Mouse (Mus musculus) A20 (cell line): ENCODE data around the gene Dtx3.

Source experiments
- DNase-seq: peaks from one replicate; pipeline ENCODE4 v3.0.0-alpha.2; 2011; ENCODE audit warnings: low read depth, low spot score

Dtx3 gene

GRCm38 (mm10) chr10:127187371-127188078 lies 8.0 kb downstream of the Dtx3 start:
- DNase-seq: no peak

DNA sequence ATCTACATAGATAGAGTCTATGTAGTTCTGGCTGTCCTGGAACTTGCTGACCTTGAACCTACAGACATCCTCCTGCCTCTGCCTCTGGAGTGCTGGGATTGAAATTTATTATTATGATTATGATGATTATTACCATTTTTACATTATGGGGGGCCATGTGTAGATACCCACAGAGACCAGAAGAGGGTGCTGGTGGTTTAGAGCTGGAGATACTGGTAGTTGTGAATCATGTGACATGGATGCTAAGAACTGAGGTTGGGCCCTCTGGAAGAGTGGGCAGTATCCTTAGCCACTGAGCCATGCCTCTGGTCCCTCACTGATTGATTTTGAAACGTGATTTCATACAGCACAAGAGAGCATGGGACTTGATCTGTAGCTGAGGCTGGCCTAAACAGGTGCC lies 9.1 kb downstream of the Dtx3 start:
- peak; percentile 55 for DNase-seq

DNA sequence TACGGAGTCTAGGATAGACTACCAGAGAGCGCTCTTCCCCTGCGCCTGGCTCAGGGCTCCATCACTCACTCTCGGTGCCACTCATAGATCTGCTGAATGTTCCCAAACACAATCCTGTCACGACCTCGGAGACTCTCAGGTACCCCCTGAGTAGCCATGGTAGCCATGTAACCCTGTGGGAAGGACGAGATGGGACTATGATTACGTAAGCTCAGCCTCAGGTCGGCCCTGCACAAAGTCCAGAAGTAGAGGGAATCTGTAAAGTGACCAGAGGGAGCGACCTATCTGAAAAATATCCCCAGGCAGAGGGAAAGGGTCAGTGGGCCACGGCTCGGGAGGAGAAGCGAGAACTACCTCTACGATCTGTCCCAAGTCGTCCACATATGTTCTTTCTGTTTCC lies 10.0 kb downstream of the Dtx3 start:
- DNase-seq: no peak

- no peak for DNase-seq
Observed at GRCm38 (mm10) chr10:127185101-127185500, 10.4 kb downstream of the Dtx3 start.

- DNase-seq: no peak
Observed at GRCm38 (mm10) chr10:127183759-127184158, 11.8 kb downstream of the Dtx3 start.

DNA sequence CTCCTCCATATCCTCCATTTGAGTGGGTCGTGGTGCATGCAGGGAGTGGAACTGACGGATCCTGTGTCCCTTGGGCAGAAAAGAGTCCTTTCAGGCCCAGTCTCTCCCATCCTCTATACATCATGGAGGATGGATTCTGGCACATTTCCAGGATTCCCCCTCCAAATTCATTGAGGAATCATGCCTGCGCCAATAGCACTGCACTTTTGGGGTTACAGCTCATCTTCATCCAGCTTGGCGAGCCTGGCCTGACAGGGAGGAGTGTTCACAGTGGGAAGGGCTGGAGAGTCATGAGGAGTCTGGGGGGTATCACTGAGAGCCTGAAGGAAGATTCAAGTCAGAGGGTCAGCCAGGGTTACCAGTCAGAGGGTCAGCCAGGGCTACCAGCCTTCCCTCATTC lies 12.9 kb downstream of the Dtx3 start:
- no peak for DNase-seq

GRCm38 (mm10) chr10:127181566-127181965 lies 14.0 kb downstream of the Dtx3 start:
- no peak for DNase-seq

GRCm38 (mm10) chr10:127180695-127181047 lies 14.9 kb downstream of the Dtx3 start:
- DNase-seq: no peak

DNA sequence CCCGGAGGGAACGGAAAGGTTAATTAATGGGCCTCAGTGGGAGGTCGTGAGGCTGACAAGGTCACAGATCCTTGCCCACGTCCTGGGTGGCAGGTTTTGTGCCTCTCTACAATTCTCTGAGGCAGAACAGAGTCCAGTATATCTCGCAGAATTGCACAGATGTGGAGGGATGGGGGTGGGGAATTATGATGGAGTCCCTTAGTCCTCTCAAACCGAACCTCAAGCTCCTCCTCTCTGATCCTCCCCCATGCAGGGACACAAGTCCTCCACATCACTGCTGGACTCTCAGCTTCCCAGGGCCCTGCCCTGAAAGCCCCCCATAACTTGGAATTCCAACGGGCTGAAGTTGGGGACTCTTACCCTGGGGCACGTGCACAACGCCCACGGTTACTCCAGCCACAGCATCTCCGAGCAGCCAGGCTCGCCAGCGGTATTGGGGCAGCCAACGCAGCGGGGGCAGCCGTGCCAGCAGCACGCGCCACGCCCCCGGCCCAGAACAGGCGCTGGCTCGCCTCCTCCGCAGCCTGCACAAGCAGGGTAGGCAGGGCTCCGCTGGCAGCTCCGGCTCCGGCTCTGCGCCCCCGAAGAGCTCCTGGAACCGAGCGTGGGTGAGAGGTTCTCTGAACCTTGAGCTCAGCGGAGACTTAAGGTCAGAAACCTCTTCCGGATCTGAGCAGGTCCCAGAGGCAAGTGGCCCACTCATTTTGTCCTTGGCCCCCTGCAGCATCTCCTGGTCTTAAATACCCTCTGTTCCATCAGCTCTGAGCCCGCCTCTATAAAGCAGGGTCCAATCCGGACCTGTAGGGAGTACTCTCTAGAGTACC lies 15.4 kb downstream of the Dtx3 start, which contains the start of gene Slc26a10:
TSS of gene Slc26a10 (minus strand) at position 775 of the 824 bp plus-strand sequence.
- DNase-seq: no peak

- no peak for DNase-seq
Observed at GRCm38 (mm10) chr10:127178286-127179027, 17.1 kb downstream of the Dtx3 start.

- DNase-seq: no peak
Observed at GRCm38 (mm10) chr10:127177719-127178118, 17.8 kb downstream of the Dtx3 start.

DNA sequence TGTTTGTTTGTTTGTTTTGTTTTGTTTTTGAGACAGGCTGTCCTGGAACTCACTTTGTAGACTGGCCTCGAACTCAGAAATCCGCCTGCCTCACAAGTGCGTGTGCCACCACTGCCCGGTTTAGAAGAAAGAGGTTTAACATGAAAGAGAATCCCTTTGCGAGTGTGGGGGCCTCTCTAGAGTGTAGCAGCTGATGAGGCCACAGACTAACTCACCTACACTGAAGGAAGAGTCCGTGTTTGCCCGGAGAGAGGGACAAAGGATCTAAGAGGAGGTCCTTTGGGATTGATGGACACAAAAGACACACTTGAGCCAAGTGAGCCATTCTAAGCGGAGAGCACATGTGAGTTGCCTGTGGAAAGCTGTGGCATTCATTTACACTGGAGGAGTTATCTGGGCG lies 18.3 kb downstream of the Dtx3 start:
- DNase-seq: no peak

DNA sequence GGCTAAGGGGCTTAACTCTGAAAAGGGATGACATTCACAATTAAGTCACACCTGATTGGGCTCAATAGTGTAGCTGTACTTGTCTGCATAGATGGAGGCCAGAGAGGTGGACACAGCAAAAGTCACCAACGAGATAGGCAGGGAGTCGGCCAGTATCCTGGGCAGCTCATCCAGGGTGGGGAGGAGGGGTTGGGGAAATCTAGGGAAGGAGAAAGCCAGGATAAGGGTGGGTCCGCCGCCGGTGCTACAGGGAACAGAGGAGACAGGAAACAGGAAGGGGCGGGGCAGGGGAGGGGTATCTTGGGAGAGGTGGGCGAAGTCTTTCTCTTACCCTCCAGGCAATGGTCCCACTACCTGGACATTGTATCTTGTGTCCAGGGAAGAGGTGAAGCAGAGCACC lies 18.8 kb downstream of the Dtx3 start:
- no peak for DNase-seq

GRCm38 (mm10) chr10:127176228-127176627 lies 19.3 kb downstream of the Dtx3 start:
- no peak for DNase-seq

GRCm38 (mm10) chr10:127174170-127174569 lies 21.4 kb downstream of the Dtx3 start:
- DNase-seq: no peak

DNA sequence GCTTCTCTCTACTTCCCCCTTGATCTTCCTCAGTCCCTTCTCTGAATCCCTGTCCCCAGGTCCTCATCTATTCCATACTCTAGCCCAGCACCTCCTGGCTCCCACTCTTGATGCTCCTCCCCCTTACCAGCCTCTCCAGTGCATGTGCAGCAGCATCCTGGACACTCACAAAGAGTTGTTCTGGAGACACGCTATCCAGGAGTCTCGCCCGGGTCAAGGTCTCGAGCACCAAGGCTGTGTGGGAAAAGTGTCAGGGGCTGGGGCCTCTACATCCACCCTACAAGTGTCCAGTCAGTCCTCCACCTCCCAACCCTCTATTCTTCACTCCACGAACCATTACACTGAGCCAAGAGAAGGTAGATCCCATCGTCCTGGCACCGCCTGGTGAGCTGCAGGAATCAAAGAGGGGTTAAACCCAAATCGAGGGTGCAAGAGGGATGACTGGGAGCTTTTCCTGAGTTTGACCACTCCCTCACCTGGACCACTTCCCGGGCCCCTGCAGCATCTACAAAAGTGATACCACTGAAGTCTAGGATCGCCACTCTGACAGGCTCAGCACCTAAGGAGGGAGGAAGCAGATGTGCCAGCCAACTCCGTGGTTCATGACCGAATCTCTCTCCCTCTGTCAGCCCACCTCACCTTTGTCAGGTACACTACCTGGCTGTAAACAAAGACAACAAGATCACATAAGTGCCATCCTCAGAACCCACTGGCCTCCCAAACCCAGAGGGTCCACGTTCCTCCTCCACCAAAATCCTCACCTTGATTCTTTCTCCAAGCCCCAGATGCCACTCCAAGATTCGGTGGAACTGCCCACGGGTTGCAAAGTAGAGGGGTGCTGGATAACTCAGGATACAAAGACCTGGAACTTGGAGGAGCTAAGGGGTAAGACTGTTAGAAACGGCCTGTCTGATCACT lies 22.1 kb downstream of the Dtx3 start:
- no peak for DNase-seq

DNA sequence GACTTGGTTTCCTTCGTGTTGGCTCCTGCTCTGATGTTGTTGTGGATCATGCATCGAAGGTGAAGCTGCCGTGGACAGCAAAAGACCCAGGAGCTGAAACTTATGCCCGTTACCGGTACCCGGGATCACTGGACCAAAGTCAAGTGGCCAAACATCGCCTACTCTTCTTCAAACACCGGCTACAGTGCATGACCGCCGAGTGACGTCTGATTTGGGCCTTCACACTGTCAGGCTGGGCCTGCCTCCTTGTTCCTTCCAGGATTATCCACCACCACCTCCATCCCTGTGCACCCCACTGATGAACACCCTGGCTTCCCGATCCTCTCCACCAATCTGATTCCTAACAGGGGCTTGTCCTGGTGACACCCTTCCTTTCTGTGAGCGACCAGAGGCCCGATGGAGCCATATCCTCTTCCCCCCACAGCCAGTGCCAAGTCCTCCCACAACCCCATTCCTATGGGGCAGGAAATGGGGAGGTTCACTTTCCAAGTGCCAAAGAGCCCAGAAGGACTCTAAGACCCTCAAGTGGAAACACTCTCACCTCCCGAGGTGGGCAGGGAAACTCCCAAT lies 23.8 kb downstream of the Dtx3 start:
- DNase-seq: no peak

DNA sequence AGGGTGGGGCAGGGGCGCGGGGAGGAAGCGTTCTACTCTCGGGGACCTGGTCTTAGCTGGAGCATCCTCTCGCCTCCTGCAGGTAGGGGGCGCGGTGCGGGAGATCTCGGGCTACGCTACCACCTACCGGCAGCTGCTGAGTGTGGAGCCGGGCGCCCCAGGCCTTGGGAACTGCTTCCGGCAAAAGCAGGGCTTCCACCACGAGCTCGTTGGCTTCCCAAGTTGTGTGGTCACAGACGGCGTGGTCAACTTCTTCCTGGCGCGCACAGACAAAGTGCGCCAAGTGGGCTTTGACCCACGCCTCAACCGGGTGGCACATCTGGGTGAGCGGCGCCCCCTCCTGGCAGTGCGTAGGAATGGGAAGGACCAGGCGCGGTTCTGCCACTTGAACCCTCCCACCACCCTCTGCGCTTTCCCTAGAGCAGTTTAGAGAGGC lies 24.7 kb downstream of the Dtx3 start:
- peak; percentile 92 for DNase-seq

- no peak for DNase-seq
Observed at GRCm38 (mm10) chr10:127170002-127170401, 25.5 kb downstream of the Dtx3 start.

GRCm38 (mm10) chr10:127167614-127168192 lies 27.8 kb downstream of the Dtx3 start:
- DNase-seq: no peak
